In genomic region chr7:46740041-46740440, GRCm38 (mm10) we compare ENCODE assay signal across 19 mouse cellular contexts. TPM values are rescaled to one million over a fixed set of nuclear protein-coding genes. Genes with fewer than 3 reads are reported as not detected.
"Had no signal": no experiment of that assay in that cellular context is flagged by ENCODE, and none has a peak within 500 bp of the region (broad histone marks: within the 10 kb centered on the region; RNA-seq: fewer than 3 reads in every experiment).

No protein-coding gene starts in this region.

RNA-seq across cellular contexts. Expression of gene Saa1, which starts 2.7 kb away (rescaled TPM):
- polyA plus RNA-seq: cortical plate, adult 2 months; embryonic facial prominence, embryonic 13.5 days; embryonic facial prominence, embryonic 14.5 days; embryonic facial prominence, embryonic 15.5 days; erythroblast, embryonic 14.5 days; forebrain, embryonic 11.5 days; forebrain, embryonic 12.5 days; forebrain, embryonic 13.5 days; forebrain, embryonic 14.5 days; forebrain, embryonic 15.5 days; forebrain, embryonic 16.5 days; frontal cortex, adult 2 months; heart, adult 2 months had no signal

RNA-seq across cellular contexts. Expression of gene Saa4, which starts 7.6 kb away (rescaled TPM):
- polyA plus RNA-seq: cortical plate, adult 2 months; embryonic facial prominence, embryonic 10.5 days; embryonic facial prominence, embryonic 11.5 days; embryonic facial prominence, embryonic 12.5 days; embryonic facial prominence, embryonic 13.5 days; embryonic facial prominence, embryonic 14.5 days; embryonic facial prominence, embryonic 15.5 days; erythroblast, embryonic 14.5 days; forebrain, embryonic 10.5 days; forebrain, embryonic 11.5 days; forebrain, embryonic 12.5 days; forebrain, embryonic 13.5 days; forebrain, embryonic 14.5 days; forebrain, embryonic 15.5 days; forebrain, embryonic 16.5 days; forebrain, postnatal 0 days; frontal cortex, adult 2 months; heart, adult 2 months had no signal

RNA-seq across cellular contexts. Expression of gene Saa2, which starts 11.5 kb away (rescaled TPM):
- polyA plus RNA-seq: cortical plate, adult 2 months; embryonic facial prominence, embryonic 12.5 days; embryonic facial prominence, embryonic 13.5 days; embryonic facial prominence, embryonic 14.5 days; embryonic facial prominence, embryonic 15.5 days; erythroblast, embryonic 14.5 days; forebrain, embryonic 11.5 days; forebrain, embryonic 12.5 days; forebrain, embryonic 13.5 days; forebrain, embryonic 14.5 days; forebrain, embryonic 15.5 days; forebrain, embryonic 16.5 days; forebrain, postnatal 0 days; gonadal fat pad, adult 2 months; heart, adult 2 months had no signal

RNA-seq across cellular contexts. Expression of gene Saa3, which starts 24.5 kb away (rescaled TPM):
- polyA plus RNA-seq: cortical plate, adult 2 months; embryonic facial prominence, embryonic 10.5 days; embryonic facial prominence, embryonic 11.5 days; erythroblast, embryonic 14.5 days; forebrain, embryonic 11.5 days; forebrain, embryonic 12.5 days; forebrain, embryonic 15.5 days; frontal cortex, adult 2 months had no signal
